Mouse (Mus musculus) thymus, adult 2 months (tissue): ENCODE data around the gene Mrps15. TPM values are rescaled to one million over a fixed set of nuclear protein-coding genes. Genes with fewer than 3 reads are reported as not detected.
A peak's percentile ranks its signal among the peaks of the same experiment; 100 is the strongest.

Experiments used
- DNase-seq: peaks from one replicate; pipeline ENCODE4 v3.0.0; 2021
- H3K27ac ChIP-seq: fragments of 200-500 bp; 2 replicates; pipeline ENCODE4 v1.5.1; 2012; ENCODE audit warnings: low read length, control low read depth; ENCODE audit not compliant: control insufficient read depth, insufficient read depth
- H3K27me3 ChIP-seq: fragments of 200-500 bp; 2 replicates; pipeline ENCODE4 v1.6.1; 2012; ENCODE audit warnings: mild to moderate bottlenecking, low read length, moderate library complexity, mixed read lengths; ENCODE audit not compliant: control insufficient read depth, insufficient read depth
- H3K36me3 ChIP-seq: fragments of 200-500 bp; 2 replicates; pipeline ENCODE4 v1.6.1; 2012; ENCODE audit warnings: mild to moderate bottlenecking, low read length, moderate library complexity; ENCODE audit not compliant: control insufficient read depth, insufficient read depth
- H3K4me1 ChIP-seq: fragments of 200-500 bp; replicated peaks from 2 replicates; pipeline ENCODE4 v1.6.1; 2012; ENCODE audit warnings: low read length; ENCODE audit not compliant: control insufficient read depth, insufficient read depth
- H3K4me3 ChIP-seq: fragments of 200-500 bp; 2 replicates; pipeline ENCODE4 v1.5.1; 2012; ENCODE audit warnings: mild to moderate bottlenecking, low read length, control low read depth, moderate library complexity; ENCODE audit not compliant: control insufficient read depth, insufficient read depth
- CTCF ChIP-seq: fragments of 200-500 bp; IDR thresholded peaks from 2 replicates; pipeline ENCODE4 v1.5.1; 2012; ENCODE audit warnings: mild to moderate bottlenecking, control low read depth, low read length, moderate library complexity, borderline replicate concordance; ENCODE audit not compliant: control insufficient read depth, poor library complexity, insufficient read depth; ENCODE audit errors: extremely low read depth
- POLR2A ChIP-seq: fragments of 200-500 bp; IDR thresholded peaks from 2 replicates; pipeline ENCODE4 v1.6.1; 2012; ENCODE audit warnings: mild to moderate bottlenecking, low read length, control low read depth, moderate library complexity; ENCODE audit not compliant: control insufficient read depth, poor library complexity, insufficient read depth; ENCODE audit errors: extremely low read depth
- WGBS: fragments of 180-500 bp; shearing (Covaris S2); methylation state at CpG from one replicate; pipeline ENCODE4 v1.1.7; 2018; 5-methylcytosine and 5-hydroxymethylcytosine counted together
- polyA plus RNA-seq: library from polyadenylated mRNA; depleted of rRNA; stranded (reverse); fragments of >200 nt; gene quantifications from 2 replicates; pipeline ENCODE4 v1.2.3, GENCODE M21; 2012

Gene Mrps15
- polyA plus RNA-seq, 1 experiment = 56.2 TPM

- TF ChIP-seq CTCF = no peak
- TF ChIP-seq POLR2A = no peak
- 15% methylated on average over 19 of the region's 19 CpGs for WGBS
- peaks cover 15% of the 10 kb centered on the region; the same call in 1 of the 2 replicates for H3K36me3 ChIP-seq
- H3K4me3 ChIP-seq = peak overlapping the region; percentile 69
- DNase-seq = no peak
- H3K4me1 ChIP-seq = peaks cover 16% of the 10 kb centered on the region
- H3K27ac ChIP-seq = no peak overlapping the region
- no peaks in the 10 kb centered on the region for H3K27me3 ChIP-seq
Measured at GRCm38 (mm10) chr4:126057207-126058133, 10.7 kb downstream of the Mrps15 start.

GRCm38 (mm10) chr4:126058134-126058996 lies 11.6 kb downstream of the Mrps15 start, which contains the start of gene Oscp1:
Gene Oscp1 (plus strand): TSS chr4:126058565.
- Histone ChIP-seq H3K4me3 (peak within 1 kb of the TSS; percentile 69), H3K27ac (no peak within 1 kb of the TSS), H3K4me1 (peaks cover 15% of the 10 kb centered on the region), H3K27me3 (no peaks in the 10 kb centered on the region), H3K36me3 (peaks cover 13% of the 10 kb centered on the region; the same call in 1 of the 2 replicates)
- WGBS = 3% methylated on average over 57 of the region's 57 CpGs
- peak; percentile 90 for DNase-seq
- TF ChIP-seq POLR2A = no peak
- no peak; the same call in 1 of the 2 replicates for TF ChIP-seq CTCF

GRCm38 (mm10) chr4:126058997-126059362 lies 12.3 kb downstream of the Mrps15 start:
- Histone ChIP-seq H3K27me3 (no peaks in the 10 kb centered on the region), H3K36me3 (peaks cover 8% of the 10 kb centered on the region; the same call in 1 of the 2 replicates), H3K27ac (no peak overlapping the region), H3K4me1 (peaks cover 13% of the 10 kb centered on the region), H3K4me3 (peak overlapping the region; percentile 69)
- no peak for TF ChIP-seq POLR2A
- TF ChIP-seq CTCF = no peak
- WGBS = 65% methylated on average over 9 of the region's 9 CpGs
- DNase-seq = no peak

GRCm38 (mm10) chr4:126062856-126063255 lies 16.1 kb downstream of the Mrps15 start:
- Histone ChIP-seq H3K4me1 (peaks cover 7% of the 10 kb centered on the region), H3K27me3 (no peaks in the 10 kb centered on the region), H3K27ac (no peak overlapping the region), H3K4me3 (no peak overlapping the region), H3K36me3 (no peaks in the 10 kb centered on the region)
- WGBS = 79% methylated on average over 1 of the region's 1 CpGs
- DNase-seq = peak; percentile 13
- TF ChIP-seq POLR2A = no peak
- TF ChIP-seq CTCF = no peak

GRCm38 (mm10) chr4:126065241-126065640 lies 18.5 kb downstream of the Mrps15 start:
- TF ChIP-seq CTCF = no peak
- TF ChIP-seq POLR2A = no peak
- Histone ChIP-seq H3K27ac (no peak overlapping the region), H3K27me3 (no peaks in the 10 kb centered on the region), H3K4me3 (no peak overlapping the region), H3K4me1 (no peaks in the 10 kb centered on the region), H3K36me3 (no peaks in the 10 kb centered on the region)
- DNase-seq = no peak
- WGBS = 92% methylated on average over 7 of the region's 7 CpGs

- Histone ChIP-seq H3K4me3 (no peak overlapping the region), H3K27me3 (no peaks in the 10 kb centered on the region), H3K27ac (no peak overlapping the region), H3K4me1 (no peaks in the 10 kb centered on the region), H3K36me3 (no peaks in the 10 kb centered on the region)
- no peak for TF ChIP-seq CTCF
- TF ChIP-seq POLR2A = no peak
- 91% methylated on average over 15 of the region's 15 CpGs for WGBS
- DNase-seq = no peak
Measured at GRCm38 (mm10) chr4:126067401-126068077, 20.8 kb downstream of the Mrps15 start.
